Mouse (Mus musculus) c-Kit-positive CD71-positive TER-119-positive erythroid progenitor cells, embryonic 14.5 days (primary cell): ENCODE results near the gene Car14.
A peak's percentile ranks its signal among the peaks of the same experiment; 100 is the strongest.
"Not testable (repeated sequence)": the region's sequence is repeated elsewhere in the genome, so short reads cannot be mapped to it uniquely, and the experiment has no call there.

ENCODE experiments used
- DNase-seq: peaks from one replicate; pipeline ENCODE4 v3.0.0-alpha.2; 2013; ENCODE audit warnings: low spot score

Gene Car14

DNA sequence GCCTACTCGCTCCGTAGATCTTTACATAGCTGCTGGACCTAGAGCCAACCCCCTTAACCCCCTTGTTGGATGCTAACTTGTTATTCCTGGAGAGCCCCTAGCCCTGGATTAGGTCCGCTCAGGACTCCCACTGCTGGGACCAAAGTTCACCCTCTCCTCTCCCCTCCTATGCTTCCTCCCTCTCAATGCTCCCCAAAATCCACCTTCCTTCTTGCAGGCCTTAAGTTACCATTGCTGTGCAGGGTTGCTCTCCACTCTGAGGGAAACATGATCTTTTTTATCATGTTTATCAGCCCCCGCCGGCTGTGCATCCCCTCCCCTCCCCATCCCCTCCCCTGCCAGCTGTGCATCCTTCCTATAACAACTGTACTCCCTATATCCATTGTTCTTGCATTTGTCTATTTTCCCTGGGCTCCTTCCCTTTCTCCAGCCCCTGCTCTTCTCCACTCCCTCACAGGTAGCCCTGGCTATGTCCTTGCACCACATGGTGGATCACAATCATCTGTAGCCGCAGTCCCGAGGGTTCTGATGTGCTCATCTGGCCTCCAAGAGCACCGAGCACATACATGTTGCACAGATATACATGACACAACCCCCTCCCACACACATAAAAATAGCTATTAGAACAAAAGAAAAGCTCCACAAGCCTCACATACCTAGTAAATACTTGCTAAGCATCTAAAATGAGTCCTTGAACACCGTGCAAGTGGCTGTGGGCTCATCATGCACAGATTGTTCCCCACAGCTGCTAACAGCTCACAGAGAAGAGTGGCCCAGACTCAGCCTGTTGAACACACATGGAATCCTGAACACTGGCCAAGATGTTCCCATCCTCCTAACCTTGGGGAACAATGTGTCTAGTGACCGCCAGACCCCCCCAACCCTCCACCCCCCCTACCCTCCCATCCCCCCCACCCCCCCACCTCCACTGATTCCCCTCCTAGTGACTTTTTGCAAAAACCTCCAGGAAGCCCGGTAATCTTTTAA lies 12.1 kb downstream of the Car14 start:
- no peak for DNase-seq

DNA sequence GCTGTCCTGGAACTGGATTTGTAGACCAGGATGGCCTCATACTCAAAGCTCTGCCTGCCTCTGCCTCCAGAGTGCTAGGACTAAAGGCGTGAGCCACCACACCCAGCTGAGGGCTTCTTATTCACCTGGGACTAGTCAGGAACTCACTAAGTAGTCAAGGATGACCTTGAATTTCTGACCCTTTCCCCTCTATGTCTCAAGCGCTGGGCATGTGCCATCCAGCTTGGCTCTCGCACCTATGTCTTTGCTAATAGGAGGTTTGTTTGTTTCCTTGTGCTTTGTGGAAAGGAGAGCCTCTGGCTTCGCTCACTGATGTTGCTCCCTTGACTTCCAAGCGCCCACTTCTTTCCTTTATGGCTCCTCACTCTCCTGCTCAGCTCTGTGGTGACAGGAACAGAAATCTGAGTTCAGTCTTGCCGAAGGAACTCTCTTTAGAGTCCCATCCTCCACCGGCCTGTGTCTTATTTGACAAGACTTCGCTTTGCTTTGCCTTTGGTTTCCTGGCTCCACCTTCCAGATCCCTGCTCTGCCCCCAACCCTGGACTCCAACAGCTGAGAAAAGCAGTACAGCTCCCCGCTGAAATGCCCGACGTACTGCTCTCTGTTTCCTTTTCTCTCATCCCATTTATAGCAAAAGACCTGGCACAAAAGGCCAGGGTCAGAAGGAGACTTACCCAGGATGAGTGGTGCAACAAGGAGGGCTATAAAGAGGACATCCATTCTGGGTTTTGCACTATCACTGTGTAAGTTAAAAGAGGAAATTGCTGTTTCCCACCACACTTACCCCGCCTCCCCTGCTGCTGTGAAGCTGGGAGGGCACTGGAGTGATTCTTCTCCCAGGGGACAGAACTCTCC lies 13.1 kb downstream of the Car14 start, which contains the start of gene BC028528:
Gene BC028528, minus strand, starts transcription at position 795 of the 855 bp plus-strand sequence.
- no peak for DNase-seq

GRCm38 (mm10) chr3:95889664-95890063 lies 14.8 kb downstream of the Car14 start:
- DNase-seq = no peak

DNA sequence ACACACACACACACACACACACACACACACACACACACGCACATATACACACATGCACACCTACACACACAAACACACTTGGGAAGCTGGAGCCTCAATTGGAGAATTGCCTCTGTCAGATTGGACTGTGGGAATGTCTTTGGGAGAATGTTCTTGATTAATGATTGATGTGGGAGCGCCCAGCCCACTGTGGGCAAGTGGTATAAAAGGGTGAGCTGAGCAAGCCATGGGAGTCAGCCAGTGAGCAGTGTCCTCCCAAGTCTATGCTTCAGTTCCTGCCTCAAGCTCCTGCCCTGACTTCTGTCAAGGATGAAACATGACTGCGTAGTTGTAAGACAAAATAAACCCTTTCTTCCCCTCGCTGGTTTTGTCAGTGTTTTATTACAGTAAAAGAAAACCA lies 16.9 kb downstream of the Car14 start:
- DNase-seq = no peak

DNA sequence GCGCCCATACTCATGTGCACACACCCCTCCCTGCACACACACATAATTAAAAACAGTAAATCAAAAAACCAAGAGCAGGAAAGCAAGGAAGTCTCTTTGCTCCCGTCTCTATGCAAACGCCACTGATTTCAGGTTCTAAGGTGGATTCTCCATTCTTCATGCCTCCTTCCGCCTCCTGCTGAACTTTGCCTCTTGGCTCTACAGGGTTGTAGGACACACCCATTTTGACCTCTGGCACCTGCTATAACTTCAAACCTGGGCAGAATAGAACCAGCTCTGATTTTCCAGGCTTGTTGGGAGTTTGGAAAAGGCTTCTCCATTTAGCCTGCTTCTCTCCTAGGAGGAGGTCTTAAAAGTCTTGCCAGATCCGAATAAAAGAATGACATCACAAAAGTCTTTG lies 20.1 kb downstream of the Car14 start:
- no peak for DNase-seq

- no peak for DNase-seq
Observed at GRCm38 (mm10) chr3:95882816-95883425, 21.6 kb downstream of the Car14 start.

DNA sequence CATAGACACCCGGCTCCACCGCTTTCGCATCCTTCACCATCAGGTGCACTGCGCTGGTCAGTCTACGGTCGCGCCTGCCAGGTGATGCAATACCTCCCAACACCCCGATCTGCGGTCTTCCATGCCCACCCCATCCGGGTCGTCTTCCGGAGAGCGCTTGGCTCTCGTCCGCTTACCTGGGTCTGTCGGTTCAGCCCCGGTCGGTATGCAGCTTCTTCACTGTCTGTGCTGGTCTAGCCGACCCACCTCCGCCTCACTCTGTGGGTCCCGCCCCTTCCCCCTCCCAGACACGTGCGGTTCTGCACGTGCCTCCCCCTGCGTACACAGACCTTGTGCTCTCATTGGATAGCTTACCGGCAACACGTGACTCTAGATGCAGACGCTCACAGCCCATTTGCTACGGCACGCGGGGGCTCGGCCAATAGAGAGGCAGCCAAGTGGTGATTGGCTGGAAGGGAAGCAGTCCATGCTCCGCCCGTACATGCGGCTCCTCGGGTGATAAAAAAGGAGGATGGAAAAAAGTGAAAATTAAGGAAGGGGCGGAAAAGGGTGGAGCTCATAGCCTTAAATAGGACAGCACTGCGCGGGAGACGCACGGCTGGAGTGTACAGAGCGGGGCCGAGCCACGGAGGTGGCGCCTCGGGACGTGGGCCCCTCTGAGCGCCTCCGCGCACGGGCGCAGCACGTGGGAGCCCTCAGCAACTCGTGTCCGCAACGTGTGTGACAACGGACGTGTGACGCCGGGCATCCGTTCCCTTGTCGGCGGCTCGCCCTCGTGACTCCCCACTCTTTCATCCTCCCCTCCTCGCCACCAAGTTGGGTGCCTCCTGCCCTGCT lies 22.3 kb downstream of the Car14 start, which contains the start of gene Ciart:
Gene Ciart, minus strand, starts transcription at position 273 of the 837 bp plus-strand sequence.
- DNase-seq = peak; percentile 78

GRCm38 (mm10) chr3:95879063-95879462 lies 25.4 kb downstream of the Car14 start:
- DNase-seq = no peak

DNA sequence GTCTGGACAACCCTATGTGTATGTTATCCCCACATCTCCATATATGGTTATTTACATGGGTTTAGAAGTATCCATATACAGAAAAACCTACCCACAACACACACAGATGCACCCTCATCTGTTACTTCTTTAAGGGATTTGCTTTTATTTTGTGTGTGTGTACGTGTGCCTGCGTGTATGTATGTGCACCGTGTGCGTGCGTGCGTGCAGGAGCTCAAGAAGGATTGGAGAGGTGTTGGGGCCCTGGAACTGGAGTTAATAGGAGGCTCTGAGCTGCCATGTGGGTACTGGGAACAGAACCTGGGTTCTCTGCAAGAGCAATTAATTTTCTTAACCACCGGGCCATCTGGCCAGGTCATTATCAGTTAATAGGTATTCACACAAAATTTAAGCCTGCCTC lies 32.4 kb downstream of the Car14 start:
- DNase-seq = no peak

DNA sequence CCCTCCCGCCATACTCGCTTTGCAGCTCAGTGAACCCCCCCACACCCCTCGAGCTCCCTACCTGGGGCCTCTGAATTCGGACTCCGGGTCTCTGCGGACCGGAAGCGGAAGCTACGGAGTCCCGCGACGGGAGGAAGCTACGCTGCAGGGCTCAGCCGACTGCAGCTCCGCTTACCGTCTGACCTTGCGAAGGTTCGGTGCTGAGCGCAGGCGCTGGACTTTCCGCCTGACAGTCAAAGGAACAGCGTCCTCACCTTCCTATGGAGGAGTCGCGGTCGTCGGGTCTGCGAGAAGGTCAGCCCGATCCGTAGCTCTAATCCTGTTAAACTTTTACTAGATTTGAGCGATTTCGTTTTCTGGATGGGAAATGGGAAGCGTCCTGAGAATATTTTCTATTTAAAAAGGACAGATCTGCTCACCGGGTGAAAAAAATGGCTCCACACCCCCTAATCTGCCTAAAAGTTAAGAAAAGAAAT lies 33.1 kb downstream of the Car14 start, which contains the start of gene Mrps21:
Gene Mrps21, minus strand, starts transcription at position 128 of the 476 bp plus-strand sequence.
- DNase-seq = peak; percentile 80

DNA sequence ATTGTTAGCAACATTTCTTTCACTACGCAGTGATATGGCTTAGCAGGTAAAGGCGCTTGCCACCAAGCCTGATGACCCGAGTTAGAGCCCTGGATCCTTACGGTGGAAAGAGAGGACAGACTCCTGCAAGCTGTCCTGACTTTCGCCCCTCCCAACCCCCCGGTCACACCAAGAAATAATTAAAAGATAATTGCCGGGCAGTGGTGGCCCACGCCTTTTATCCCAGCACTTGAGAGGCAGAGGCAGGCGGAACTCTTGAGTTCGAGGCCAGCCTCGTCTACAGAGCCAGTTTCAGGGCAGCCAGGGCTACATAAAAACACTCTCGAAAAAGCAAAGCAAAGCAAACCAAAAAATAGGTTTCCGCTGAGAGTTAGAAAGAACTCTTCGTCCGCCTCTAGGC lies 33.5 kb downstream of the Car14 start:
- no peak for DNase-seq

GRCm38 (mm10) chr3:95867408-95867807 lies 37.1 kb downstream of the Car14 start:
- DNase-seq = no peak

GRCm38 (mm10) chr3:95866071-95866470 lies 38.4 kb downstream of the Car14 start:
- no peak for DNase-seq

- no peak for DNase-seq
Observed at GRCm38 (mm10) chr3:95865571-95865970, 38.9 kb downstream of the Car14 start.

GRCm38 (mm10) chr3:95865050-95865449 lies 39.4 kb downstream of the Car14 start:
- no peak for DNase-seq

DNA sequence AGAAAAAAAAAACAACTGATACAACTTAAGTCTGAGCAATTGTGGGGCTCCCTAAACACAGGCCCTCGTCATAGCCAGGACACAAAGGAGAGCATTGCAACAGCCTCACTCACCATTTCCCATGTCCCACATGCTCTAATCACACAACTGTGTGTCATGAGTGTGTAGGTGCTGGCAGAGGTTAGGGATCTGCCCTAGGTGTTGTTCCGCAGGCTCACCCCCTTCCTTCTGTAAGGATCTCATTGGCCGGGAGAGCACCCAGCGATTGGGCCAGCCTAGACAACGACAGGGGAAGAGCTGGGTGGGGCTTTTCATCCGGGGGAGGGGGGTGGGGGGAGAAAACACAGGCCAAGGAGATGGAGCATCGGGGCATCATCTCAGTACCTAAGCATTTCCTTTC lies 40.9 kb downstream of the Car14 start:
- no peak for DNase-seq

DNA sequence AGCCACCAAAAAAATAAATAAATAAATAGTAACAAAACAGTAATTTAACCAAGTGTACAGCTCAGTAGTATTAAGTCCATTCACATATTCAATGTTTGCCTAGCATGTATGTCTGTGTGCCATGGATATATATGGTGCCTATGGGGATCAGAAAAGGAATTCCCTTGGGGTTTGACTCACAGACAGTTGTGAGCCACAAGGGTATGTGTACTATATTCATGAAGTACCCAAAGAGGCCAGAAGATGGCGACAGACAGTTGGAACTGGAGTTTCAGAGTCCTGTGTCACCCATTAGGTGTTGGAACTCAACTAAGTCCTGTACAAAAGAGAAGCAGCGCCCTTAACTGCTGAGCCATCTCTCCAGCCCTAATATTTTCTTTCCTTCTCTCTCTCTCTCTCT lies 42.7 kb downstream of the Car14 start:
- peak; percentile 90 for DNase-seq

GRCm38 (mm10) chr3:95861216-95861615 lies 43.3 kb downstream of the Car14 start:
- DNase-seq = no peak

DNA sequence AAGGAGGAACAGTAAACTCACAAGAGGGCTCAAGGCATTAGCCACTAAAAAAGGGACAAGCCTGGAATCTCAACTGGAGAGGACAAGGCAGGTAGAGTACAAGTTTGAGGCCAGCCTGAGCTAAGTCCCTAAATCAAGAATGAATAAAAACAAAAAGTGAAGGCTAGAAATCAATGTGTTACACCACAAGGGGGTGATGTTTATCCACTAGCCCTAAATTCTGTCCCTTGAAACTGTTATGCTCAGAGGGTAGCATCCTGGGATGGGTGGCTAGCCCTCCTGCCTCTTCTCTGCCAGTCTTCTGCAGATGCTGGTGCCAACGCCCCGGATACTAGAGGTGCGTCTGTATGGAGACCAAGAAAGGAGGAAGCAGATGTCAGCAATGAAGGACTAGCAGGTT lies 44.2 kb downstream of the Car14 start:
- no peak for DNase-seq

GRCm38 (mm10) chr3:95858278-95858677 lies 46.2 kb downstream of the Car14 start:
- not testable (repeated sequence) for DNase-seq

GRCm38 (mm10) chr3:95857050-95857449 lies 47.4 kb downstream of the Car14 start:
- not testable (repeated sequence) for DNase-seq
